Mouse (Mus musculus): ENCODE results near the gene Ap3m1.
"Not testable (repeated sequence)": the region's sequence is repeated elsewhere in the genome, so short reads cannot be mapped to it uniquely, and the experiment has no call there.

The Ap3m1 gene

GRCm38 (mm10) chr14:21052112-21052780 is at the start of gene Ap3m1, which contains the start of gene Adk:
Ap3m1 (minus strand) TSS chr14:21052508.
Adk (plus strand) TSS chr14:21052574.
- peak; percentile 96 for DNase-seq

DNA sequence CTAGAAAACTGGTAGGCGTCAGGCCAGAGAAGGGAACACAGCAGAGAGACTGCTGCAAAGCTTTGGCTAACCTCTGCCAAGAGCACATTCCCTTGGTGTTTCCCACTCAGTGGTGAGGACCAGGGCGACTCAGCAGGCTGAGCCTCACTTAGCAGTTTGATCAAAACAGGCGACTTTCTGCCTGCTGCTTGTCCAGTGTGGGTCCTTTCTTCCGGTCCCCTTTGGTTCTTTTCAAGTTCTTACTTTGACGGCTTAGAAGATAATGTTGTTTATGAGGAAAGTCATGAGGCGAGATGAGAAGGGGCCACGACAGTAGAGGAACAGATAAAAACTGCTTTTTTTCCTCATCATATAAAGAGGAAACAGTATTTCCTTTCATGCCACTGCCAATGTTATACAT is 49.3 kb upstream of the Ap3m1 start:
- peak; percentile 48 for DNase-seq

GRCm38 (mm10) chr14:21100876-21101275 is 48.6 kb upstream of the Ap3m1 start:
- DNase-seq, result no peak

DNA sequence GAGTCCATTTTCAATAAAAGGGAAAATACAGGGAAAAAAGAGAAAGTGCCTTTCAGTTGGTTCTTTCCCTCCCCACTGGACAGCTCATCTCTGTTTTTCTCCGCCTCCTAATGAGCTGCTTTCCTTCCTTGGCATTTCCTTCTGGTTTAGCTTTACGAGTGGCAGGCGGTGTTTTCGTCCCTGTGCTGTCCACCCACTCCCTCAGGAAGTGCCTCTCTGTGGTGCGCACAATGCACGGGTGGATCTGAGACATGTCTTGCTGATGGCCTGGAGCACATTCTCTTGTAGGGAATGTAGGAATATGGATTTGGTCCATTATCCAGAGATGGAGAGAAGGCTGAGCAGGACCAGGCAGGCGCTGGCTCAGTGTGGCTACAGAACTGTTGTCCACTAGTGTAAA is 47.1 kb upstream of the Ap3m1 start:
- DNase-seq, result no peak

DNA sequence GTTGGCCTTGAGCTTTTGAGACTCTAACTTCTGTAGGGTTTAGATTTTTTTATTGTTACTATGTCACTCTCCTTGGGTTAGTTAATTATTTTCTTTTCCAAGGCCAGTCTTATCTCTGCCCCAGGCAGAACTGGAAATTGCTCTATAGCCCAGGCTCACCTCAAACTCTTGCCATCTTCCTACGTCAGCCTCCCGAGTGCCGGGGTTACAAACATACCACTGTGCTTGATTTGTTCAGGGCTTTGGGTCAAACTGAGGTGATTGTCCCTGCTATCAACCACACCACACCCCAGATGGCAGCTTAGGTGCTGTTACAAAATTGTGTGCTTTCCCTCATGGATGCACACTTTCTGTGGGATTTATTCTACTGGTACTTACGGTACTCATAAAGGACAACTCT is 44.4 kb upstream of the Ap3m1 start:
- DNase-seq, result no peak

DNA sequence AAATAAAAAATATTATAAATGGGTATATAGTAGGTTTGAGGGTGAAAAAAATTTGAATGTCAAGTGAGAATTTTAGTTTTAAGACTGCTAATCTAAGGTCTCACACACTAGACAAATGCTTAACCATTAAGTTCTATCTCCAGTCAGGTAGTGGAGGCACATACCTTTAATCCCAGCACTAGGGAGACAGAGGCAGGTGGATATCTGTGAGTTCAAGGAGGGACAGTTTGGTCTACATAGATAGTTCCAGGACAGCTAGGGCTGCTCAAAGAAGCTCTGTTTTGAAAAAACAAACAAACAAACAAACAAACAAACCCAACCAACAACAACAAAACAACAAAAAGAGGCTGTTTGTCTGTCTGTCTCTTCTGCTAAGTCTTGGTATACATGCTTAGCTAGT is 44.0 kb upstream of the Ap3m1 start:
- DNase-seq, result no peak

DNA sequence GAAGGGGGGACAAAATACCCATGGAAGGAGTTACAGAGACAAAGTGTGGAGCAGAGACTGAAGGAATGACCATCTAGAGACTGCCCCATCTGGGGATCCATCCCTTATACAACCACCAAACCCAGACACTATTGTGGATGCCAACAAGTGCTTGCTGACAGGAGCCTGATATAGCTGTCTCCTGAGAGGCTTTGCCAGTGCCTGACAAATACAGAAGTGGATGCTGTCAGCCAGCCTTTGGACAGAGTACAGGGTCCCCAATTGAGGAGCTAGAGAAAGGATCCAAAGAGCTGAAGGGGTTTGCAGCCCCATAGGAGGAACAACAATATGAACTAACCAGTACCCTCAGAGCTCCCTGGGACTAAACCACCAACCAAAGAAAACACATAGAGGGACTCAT is 41.9 kb upstream of the Ap3m1 start:
- not testable (repeated sequence) for DNase-seq

- DNase-seq, result no peak
Measured at GRCm38 (mm10) chr14:21090930-21091486, 38.7 kb upstream of the Ap3m1 start.

- no peak for DNase-seq
Measured at GRCm38 (mm10) chr14:21090400-21090799, 38.1 kb upstream of the Ap3m1 start.

GRCm38 (mm10) chr14:21088731-21089130 is 36.4 kb upstream of the Ap3m1 start:
- no peak for DNase-seq

GRCm38 (mm10) chr14:21087390-21088060 is 35.2 kb upstream of the Ap3m1 start:
- DNase-seq, result no peak

- DNase-seq, result no peak
Measured at GRCm38 (mm10) chr14:21086827-21087351, 34.6 kb upstream of the Ap3m1 start.

GRCm38 (mm10) chr14:21086106-21086505 is 33.8 kb upstream of the Ap3m1 start:
- DNase-seq, result no peak

DNA sequence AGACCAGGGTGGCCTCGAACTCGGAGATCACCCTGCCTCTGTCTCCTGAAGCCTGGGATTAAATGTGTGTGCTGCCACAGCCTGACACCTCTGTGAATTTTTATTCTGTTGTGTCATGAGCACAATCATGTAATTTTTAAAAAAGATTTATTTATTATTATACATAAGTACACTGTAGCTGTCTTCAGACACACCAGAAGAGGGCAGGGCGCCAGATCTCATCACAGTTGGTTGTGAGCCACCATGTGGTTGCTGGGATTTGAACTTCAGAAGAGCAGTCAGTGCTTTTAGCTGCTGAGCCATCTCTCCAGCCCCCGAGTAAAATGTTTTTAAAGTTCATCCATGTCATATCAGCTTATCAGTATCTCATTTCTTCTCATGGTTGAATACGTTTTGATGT is 33.4 kb upstream of the Ap3m1 start:
- no peak for DNase-seq

GRCm38 (mm10) chr14:21082823-21083222 is 30.5 kb upstream of the Ap3m1 start:
- DNase-seq, result no peak

GRCm38 (mm10) chr14:21078511-21078910 is 26.2 kb upstream of the Ap3m1 start:
- DNase-seq, result no peak

DNA sequence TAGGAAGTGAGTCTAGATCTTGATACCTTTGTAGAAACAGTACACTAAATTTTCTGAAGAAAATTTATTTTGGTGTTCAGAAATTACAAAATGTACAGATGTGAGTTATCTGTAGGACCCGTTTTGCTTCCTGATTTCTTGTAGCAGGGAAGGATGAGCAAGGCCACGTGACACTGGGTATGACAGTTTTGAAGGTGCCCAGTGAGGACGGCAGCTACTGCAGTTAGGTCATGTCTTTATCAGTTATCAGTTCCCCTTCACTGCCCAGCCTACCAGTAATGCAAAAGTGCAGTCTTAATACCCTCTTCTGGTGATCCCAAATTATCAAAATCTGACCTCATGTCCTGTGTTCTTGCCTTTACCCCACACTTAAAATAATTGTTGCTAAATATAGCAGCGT is 25.6 kb upstream of the Ap3m1 start:
- DNase-seq, result no peak

DNA sequence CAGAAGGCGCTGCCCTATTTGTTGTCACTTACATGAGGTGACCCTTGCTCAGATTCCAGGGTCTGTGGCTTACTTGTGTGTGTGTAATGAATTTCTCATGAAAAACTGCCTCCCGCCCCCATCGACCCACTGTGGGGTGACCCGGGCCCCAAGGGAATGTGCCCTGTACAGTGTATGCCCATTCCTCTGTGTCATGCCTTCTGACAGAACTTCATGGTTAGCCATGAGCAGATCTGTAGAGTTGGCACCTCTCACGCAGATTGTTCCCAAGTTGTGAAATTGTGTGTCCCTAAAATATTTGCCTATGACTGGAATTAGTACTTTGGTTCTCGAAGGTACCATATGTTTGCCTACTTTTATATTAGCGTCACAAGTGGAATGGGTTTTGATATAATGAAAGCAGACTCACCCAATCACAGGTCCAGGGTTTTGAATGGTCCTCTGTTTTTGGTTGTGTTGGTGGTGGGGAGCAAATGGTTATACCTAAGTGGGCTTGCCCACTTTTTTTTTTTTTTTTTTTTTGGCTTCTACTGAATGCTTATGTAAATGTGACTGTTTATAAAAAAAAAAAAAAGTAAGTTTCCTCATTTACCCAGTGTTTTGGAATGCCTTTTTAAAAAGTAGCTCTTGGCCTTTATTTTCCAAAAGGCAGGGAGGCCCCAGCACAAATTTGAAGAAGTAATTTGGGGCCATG is 24.3 kb upstream of the Ap3m1 start:
- no peak for DNase-seq

DNA sequence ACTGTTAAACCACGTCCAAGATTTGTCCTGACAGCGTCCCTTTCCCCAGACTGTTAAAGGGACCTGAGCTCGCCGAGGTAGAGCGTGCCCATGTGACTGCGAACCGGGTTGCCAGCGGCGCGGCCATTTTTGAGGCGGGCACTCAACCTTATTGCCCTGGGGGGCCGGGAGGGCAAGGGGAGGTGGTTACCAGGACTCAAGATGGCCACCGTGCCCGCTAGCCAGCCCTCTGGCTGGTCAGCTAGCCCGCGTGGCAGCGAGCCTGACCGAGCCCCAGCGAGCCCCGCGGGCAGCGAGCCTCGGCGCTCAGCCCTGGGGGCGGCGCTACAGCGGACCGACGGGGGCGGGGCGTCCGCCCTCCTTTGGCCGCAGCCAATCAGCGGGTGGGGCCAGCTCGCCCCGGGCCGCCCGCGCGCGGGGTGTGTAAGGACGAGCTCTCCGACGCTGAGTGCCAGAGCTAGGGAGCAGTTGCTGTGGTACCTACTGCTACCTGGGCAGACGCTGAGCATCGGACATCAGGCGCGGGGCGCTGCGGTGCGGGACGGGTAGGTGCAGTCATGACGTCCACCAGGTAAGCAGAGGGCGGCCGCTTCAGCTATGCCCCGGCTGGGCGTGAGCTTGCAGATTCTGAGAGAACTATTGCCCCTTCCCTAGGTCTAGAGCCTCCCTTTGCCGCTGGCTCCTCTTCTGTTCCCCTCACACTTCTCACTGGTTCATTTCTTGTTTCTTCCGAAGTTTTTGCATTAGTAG is 23.6 kb upstream of the Ap3m1 start:
- DNase-seq, result peak; percentile 92

DNA sequence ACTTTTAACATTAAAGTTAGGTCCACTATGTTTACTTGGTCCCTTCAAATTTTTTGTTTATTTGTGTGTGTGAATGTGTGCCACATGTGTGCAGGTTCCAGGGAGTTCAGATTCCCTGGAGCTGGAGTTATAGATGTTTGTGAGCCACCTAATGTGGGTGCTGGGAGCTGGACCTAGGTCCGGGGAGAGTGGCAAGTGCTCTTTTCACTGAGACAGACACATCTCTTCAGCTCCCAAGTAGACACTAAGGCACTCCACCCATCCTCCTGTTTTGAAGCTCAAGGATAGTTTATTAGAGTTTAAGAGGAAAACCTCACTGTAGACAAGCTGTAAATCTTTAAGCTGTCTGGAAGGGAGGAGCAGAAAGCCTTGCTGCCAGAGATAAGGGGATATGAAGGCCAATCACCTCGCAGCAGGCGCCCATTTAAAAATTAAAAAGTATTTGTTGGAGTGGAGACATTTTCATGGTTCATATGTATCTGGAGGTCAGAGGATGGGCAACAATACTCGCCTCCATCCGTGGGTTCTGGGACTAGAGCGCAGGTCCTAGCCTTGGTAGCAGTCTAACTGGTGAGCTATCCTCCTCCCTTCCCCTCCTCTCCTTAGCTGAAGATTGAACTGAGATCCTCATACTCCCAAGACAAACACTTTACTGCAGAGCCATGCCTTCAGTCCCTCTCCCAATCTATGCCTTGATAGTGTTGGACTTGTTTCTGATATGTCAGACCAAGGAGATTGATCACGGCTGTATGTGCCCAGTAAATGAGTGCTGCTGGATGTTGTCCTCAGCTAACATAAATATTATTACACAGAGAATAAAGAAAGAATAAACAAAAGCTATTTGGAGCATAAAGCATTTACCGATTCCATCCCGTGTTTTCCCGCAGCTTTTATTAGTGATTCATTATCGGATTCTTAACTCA is 22.4 kb upstream of the Ap3m1 start:
- DNase-seq, result no peak

DNA sequence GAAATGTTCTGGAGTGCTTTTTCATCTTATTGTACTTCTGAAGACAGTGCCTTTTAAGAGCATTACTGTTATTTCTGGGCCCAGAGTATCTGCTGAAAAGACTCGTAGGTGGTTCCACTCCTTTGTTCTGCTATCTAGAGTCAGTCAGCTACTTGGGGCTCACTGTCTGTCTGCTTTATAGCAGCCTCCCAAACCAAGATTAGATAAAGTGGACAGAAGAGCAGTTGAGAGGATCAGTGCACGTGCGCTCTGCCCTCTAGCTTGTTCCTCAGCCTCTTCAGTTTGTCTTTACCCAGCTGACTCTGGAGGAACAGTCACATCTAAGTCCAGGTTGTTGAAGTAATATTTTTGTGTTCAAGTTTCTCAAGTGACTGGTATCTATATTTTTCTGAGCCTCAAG is 21.7 kb upstream of the Ap3m1 start:
- DNase-seq, result no peak

GRCm38 (mm10) chr14:21069594-21069993 is 17.3 kb upstream of the Ap3m1 start:
- DNase-seq, result no peak
